Mouse (Mus musculus): Measurements from ENCODE around the gene Lrrtm4.

Gene Lrrtm4

GRCm38 (mm10) chr6:80720468-80720867, 701.8 kb downstream of the Lrrtm4 start:
- DNase-seq (ENCODE audit: low spot score in 2 of 2), result no peak

GRCm38 (mm10) chr6:80733416-80733815, 714.7 kb downstream of the Lrrtm4 start:
- DNase-seq (ENCODE audit: low spot score in 2 of 2), result no peak

DNA sequence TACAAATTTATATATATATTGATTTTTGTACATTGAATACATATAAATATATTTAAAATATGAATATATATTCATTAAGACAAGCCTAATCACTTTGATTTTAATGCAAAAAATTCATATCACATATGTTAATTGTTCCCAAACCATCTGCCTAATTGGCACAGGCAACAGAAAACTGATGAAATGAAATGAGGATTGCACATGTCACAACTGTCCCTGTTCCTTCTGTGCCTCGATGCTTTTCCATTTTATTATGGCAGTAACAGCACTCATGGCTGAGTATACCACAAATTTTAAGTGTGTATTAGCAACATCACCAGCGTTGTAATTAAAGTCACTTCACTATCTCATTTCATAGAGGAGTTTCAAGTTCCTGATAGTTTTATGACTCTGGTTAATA, 732.1 kb downstream of the Lrrtm4 start:
- no peak for DNase-seq (ENCODE audit: low spot score in 2 of 2)

GRCm38 (mm10) chr6:80760641-80761204, 742.0 kb downstream of the Lrrtm4 start:
- no peak for DNase-seq (ENCODE audit: low spot score in 2 of 2)

DNA sequence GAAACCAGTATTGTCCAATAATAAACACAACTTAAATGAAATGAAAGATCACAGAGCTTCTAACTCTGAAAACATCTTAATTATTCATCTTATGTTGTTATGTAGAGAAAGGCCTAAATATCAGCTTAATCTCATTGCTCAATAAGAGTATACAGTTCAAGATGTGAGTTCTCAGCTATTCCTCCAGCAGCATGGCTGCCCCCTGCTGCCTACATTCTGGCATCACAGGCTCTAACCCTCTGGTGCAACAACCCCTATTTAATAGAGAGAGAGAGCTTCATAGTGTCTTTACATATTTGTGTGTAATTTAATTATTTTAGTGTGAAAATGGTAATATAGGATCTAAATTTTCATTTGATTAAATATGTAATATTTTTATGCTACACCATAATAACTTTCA, 767.6 kb downstream of the Lrrtm4 start:
- DNase-seq (ENCODE audit: low spot score in 2 of 2), result no peak

GRCm38 (mm10) chr6:80823753-80824152, 805.1 kb downstream of the Lrrtm4 start:
- DNase-seq (ENCODE audit: low spot score in 2 of 2), result no peak

- DNase-seq (ENCODE audit: low spot score in 2 of 2), result no peak
These were observed 821.1 kb downstream of the Lrrtm4 start for GRCm38 (mm10) chr6:80839784-80840183.

DNA sequence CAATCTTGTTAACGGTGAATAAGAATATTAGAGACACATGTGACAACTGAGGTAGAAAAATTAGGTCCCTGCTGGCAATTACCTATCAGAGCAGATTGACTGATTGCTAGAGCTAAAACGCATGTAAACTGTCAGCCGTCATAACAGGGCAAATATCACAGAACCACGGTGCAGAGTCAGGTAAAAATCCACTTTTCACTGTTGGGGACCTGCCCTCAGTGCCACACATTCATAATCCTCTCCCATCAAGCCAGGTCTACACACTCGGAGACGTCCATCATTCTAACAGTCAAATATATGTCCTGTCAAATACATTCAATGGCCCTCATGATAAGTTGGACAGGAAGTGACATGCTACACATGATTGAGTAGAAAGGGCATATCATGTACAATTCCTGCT, 826.6 kb downstream of the Lrrtm4 start:
- no peak for DNase-seq (ENCODE audit: low spot score in 2 of 2)

DNA sequence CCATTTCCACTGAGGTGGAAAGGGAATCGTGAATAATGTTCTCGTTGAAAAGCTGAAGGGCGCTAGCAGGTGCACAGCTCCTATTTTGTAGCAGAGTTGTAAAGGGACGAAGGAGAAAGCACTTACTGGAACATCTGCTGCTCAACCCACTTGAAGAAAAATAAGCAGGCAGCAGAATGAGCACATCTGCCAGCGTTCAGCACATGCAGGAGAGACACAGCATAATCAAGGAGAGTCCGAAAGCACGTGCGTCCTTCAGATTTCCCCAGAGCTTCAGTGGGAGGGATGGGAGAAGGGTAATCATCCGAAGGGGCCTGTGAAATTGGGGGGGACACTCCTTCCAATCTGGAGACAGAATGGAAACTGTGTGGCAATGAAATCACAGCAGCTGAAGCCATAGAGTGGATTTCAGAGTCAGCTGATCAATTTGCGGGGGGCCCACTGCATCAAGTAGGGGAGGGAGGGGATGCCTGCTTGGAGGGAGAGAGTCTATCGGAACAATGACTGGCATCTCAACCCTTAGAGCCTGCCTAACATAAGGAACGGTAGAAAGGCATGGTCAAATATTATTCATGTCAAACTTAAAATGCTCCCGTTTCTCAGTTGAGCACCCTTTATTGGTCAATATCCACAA, 838.4 kb downstream of the Lrrtm4 start:
- no peak for DNase-seq (ENCODE audit: low spot score in 2 of 2)

Measured in heart, adult 9 months (tissue).